Mouse (Mus musculus) forebrain, embryonic 13.5 days (tissue): ENCODE results near the gene Hs6st1. TPM values are rescaled to one million over a fixed set of nuclear protein-coding genes. Genes with fewer than 3 reads are reported as not detected.

Source experiments
- ATAC-seq: fragments of 200-750 bp; cut with Nextera tagmentation; 2 replicates; pipeline ENCODE4 v1.8.0; 2017
- H3K27ac ChIP-seq: fragments of 300-500 bp; sonication (generic); 2 replicates; pipeline ENCODE4 v1.5.1; 2015; ENCODE audit warnings: inconsistent platforms, mild to moderate bottlenecking, moderate library complexity
- H3K27me3 ChIP-seq: fragments of 300-500 bp; sonication (generic); 2 replicates; pipeline ENCODE4 v1.6.1; 2015; ENCODE audit warnings: mild to moderate bottlenecking, inconsistent platforms
- H3K36me3 ChIP-seq: fragments of 300-500 bp; sonication (generic); 2 replicates; pipeline ENCODE4 v1.6.1; 2015; ENCODE audit warnings: mild to moderate bottlenecking, inconsistent platforms; ENCODE audit not compliant: poor library complexity, severe bottlenecking
- H3K4me1 ChIP-seq: fragments of 300-500 bp; sonication (generic); 2 replicates; pipeline ENCODE4 v1.6.1; 2015; ENCODE audit warnings: inconsistent platforms
- H3K4me2 ChIP-seq: fragments of 300-500 bp; sonication (generic); 2 replicates; pipeline ENCODE4 v1.6.1; 2015; ENCODE audit warnings: inconsistent platforms, mild to moderate bottlenecking, moderate library complexity
- H3K4me3 ChIP-seq: fragments of 300-500 bp; sonication (generic); 2 replicates; pipeline ENCODE4 v1.5.1; 2015; ENCODE audit warnings: mild to moderate bottlenecking, inconsistent platforms
- H3K9ac ChIP-seq: fragments of 300-500 bp; sonication (generic); 2 replicates; pipeline ENCODE4 v1.6.1; 2015; ENCODE audit warnings: mild to moderate bottlenecking, inconsistent platforms
- H3K9me3 ChIP-seq: fragments of 300-500 bp; sonication (generic); replicated peaks from 2 replicates; pipeline ENCODE4 v1.6.1; 2016; ENCODE audit warnings: inconsistent platforms
- WGBS: fragments of 180-500 bp; shearing (Covaris S2); methylation state at CpG from one replicate; pipeline ENCODE4 v1.1.7; 2015; 5-methylcytosine and 5-hydroxymethylcytosine counted together
- polyA plus RNA-seq: library from polyadenylated mRNA; unstranded; fragments of >200 nt; fragmentation: Nextera tagmentation; extraction: Ambion mirVana; gene quantifications from 2 replicates; pipeline ENCODE4 v1.2.1, GENCODE M21; 2015

Gene Hs6st1
- polyA plus RNA-seq, 1 experiment from 2014 or later, result 5.2 TPM

DNA sequence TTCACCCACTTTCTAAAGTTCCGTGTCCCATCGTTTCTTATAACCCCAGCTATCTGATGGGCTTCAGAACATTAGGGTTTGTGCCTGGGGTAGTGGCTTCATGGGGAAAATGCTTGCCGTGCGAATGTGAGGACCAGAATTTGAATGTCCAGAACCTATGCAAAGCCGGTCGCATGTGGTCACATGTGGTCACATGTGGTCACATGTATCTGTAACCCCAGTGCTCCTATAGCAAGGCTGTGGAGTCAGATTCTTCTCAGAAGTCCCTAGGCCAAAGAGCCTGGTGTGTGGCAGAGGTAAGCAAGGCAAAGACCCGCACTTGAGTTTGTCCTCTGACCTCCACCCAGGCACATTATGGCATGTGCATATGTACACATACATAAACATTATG, 13.2 kb upstream of the Hs6st1 start:
- 0 out of 2 replicates have a peak, but pooled peaks cover 4% of the 10 kb centered on the region for H3K27me3 ChIP-seq
- no peaks in the 10 kb centered on the region for H3K9me3 ChIP-seq
- H3K4me1 ChIP-seq, result peaks cover 7% of the 10 kb centered on the region
- no peak overlapping the region for H3K9ac ChIP-seq
- H3K27ac ChIP-seq, result no peak overlapping the region
- ATAC-seq, result no peak
- no peak overlapping the region for H3K4me2 ChIP-seq
- H3K4me3 ChIP-seq, result no peak overlapping the region
- H3K36me3 ChIP-seq, result no peaks in the 10 kb centered on the region
- 92% methylated on average over 7 of the region's 7 CpGs for WGBS

DNA sequence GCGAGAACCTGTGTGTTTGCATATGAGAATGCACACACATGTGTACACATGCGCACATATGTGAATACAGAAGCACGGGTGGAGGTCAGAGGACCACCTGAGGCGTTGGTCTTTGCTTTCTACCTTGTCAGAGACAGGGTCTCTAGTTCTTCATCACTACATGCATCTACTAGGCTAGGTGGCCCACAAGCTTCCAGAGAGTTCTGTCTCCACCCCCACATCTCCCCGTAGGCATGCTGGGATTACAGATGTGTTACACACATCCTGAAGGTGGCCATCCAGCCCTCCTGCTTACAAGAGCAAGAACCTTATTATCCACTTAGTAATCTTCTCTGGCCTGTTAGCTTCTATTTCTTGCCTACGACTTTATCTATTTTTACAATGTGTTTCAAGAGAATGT, 8.8 kb upstream of the Hs6st1 start:
- no peak overlapping the region for H3K4me3 ChIP-seq
- no peaks in the 10 kb centered on the region for H3K9me3 ChIP-seq
- WGBS, result 86% methylated on average over 6 of the region's 6 CpGs
- H3K27ac ChIP-seq, result no peak overlapping the region
- no peaks in the 10 kb centered on the region for H3K36me3 ChIP-seq
- no peak overlapping the region for H3K9ac ChIP-seq
- H3K4me1 ChIP-seq, result peaks cover 25% of the 10 kb centered on the region
- ATAC-seq, result no peak
- H3K4me2 ChIP-seq, result no peak overlapping the region
- H3K27me3 ChIP-seq, result peaks cover 11% of the 10 kb centered on the region; the same call in 1 of the 2 replicates

DNA sequence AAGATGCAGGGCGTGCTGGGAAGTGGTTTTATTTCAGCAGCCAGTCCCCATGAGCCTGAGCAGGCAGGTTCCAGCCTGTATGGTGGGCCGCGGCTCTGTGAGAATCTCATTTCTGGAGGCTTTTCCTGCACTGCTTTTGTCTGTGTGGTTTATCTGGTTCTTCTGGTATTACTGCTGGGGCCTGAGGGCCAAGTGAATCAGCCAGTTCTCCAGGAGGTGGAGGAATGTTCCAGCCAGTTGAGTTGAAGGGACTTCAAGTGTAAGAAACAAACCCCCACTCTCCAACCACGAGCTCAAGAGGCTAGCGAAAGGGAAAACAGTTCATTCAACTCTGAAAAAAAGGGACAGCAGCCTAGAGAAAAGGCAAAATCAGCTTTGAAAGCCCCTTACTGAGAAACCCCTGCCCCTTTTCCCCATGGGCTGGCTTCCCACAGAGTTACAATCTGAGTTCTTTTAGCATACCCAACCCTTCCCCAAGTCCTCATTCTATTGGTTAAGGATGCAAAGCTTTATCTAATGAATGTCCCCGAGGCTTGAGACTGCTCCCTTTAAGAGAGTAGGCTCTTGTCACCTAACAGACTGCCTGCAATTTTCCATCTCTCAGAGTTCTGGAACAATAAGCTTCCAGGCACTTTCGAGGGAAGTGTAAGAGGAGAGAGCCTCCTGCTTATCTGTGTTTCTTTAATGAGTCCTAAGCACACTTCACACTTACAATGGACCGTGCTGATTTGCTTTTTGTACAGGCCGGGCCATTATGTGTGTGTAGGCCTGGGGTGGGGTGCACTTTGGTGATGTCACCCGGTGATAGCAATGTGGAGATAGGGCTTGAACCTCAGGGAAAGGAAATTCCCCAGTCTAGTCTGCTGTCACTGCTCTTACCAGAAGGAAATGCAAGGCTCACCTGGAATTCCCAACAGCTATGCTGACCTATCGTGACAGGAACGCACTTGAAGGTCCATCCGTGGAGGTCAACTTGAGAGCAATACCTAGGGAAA, 7.9 kb upstream of the Hs6st1 start:
- H3K27ac ChIP-seq, result no peak overlapping the region

DNA sequence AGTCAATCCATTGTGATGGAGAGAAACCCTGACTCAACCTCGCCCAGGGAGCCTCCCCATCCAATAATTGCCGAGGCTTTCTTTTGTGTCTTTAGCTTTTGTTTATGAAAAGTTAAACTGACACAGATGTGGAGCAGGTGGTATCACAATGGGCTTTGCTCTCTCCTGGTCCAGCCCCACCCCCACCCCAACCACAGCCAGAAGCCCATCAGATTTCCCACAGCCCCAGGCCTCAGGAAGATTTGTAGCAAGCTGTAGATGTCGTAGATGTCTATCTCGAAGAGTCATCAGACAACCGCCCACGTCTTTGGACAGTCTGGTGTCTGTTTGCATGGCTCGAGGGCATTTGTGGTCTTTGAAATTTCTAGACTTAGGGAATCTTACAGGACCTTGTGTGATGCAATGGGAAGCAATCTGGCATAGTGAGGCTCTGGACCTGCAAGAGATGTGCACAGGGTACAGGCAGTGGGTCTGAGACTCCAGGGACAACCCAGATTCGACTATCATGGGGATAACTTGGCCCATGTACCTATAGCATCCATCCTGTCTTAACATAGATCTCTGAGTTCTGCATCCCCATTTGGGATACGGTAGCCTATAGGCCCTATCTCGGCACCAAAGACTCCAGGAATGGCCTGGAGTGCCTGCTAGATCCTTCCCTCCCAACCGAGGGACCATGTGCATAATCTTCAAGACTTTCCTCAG, 6.8 kb upstream of the Hs6st1 start:
- no peaks in the 10 kb centered on the region for H3K9me3 ChIP-seq
- WGBS, result 69% methylated on average over 11 of the region's 11 CpGs
- peaks cover 39% of the 10 kb centered on the region for H3K4me1 ChIP-seq
- no peak overlapping the region for H3K4me3 ChIP-seq
- H3K27ac ChIP-seq, result no peak overlapping the region
- no peaks in the 10 kb centered on the region for H3K36me3 ChIP-seq
- peaks cover 18% of the 10 kb centered on the region; the same call in 1 of the 2 replicates for H3K27me3 ChIP-seq
- no peak overlapping the region for H3K4me2 ChIP-seq
- ATAC-seq, result no peak
- H3K9ac ChIP-seq, result no peak overlapping the region

More for the DNA sequence above, 7.9 kb upstream of the Hs6st1 start:
- WGBS, result 24% methylated on average over 13 of the region's 13 CpGs
- Histone ChIP-seq H3K9ac (0 out of 2 replicates have a peak overlapping the region, but pooled peaks have one; percentile 8), H3K27me3 (peaks cover 11% of the 10 kb centered on the region; the same call in 1 of the 2 replicates), H3K4me2 (no peak overlapping the region), H3K4me1 (peaks cover 32% of the 10 kb centered on the region), H3K9me3 (no peaks in the 10 kb centered on the region), H3K36me3 (no peaks in the 10 kb centered on the region), H3K4me3 (no peak overlapping the region)
- ATAC-seq, result no peak

DNA sequence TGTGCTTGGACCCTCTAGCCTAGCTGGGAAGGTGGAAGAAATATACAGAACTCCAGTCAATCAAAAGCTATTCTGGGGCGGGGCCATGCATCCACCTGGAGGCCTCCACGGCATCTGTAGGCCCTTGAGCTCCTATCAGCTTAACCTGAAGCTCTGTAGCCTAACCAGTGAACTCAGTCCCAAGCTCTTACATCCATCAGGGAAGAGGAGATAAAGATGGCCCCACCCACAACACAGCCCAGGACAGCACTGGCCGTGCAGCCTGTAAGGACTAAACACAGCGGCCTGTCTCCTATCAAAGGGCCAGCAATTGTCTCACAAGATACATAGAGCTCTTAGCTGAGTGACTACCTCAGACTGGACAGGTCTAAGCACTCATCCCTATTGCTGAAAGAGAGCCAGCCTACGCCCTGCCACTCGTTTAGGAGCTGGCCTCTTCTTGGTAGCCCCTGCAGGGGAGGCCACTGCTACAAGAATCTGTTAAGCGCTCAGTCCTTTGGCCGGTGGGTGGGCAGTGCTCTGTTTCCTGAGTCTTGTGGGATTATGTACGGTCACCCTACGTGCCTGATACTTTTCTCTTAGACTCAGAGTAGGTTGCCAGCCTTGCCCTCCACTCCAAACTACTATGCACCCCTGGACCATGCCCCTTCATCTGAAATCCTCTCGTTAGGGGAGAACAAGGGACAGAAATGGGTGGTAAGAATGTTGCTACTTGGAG, 6.0 kb upstream of the Hs6st1 start:
- H3K36me3 ChIP-seq, result no peaks in the 10 kb centered on the region
- no peaks in the 10 kb centered on the region for H3K9me3 ChIP-seq
- no peak overlapping the region for H3K9ac ChIP-seq
- WGBS, result 79% methylated on average over 11 of the region's 11 CpGs
- H3K27me3 ChIP-seq, result peaks cover 24% of the 10 kb centered on the region; the same call in 1 of the 2 replicates
- no peak overlapping the region for H3K27ac ChIP-seq
- ATAC-seq, result no peak
- H3K4me1 ChIP-seq, result peaks cover 39% of the 10 kb centered on the region
- H3K4me2 ChIP-seq, result no peak overlapping the region
- no peak overlapping the region for H3K4me3 ChIP-seq

DNA sequence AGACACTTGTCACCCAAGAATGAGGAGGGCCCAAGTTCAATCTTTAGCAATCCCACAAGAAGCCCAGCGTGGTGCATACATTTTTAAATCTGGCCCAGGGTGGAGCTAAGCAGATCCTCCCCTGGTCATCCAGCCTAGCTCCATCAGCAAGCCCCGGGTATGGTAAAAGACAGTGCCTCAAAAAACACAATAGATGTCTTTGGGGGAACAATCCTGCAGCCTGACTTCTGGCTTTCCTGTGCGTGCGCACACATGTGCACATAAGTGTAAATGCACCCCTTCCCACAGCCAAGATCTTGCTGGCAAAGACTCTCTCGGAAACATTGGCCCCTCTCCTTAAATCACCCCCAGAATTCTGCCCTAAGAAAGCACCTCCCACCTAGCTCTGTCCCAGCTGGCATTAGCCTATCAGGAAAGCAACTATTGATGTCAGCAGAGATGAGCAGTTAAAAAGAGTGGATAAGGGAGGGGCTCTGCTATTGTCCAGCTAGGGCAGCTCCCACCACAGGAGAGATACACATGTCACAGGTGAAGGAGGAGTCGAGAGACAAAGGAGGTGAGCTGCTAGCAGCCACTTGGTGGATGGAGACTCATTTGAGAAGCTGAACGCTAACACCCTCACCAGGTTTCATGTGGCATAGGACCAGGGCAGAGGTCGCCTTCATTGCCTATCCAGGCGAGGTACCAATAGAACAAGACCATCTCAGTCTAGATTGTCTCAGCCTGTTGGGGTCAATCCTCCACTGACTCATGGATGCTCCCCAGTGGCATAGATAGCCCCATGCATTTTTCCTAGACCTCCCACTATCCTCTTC, 5.2 kb upstream of the Hs6st1 start:
- H3K4me1 ChIP-seq, result peaks cover 39% of the 10 kb centered on the region
- H3K27me3 ChIP-seq, result peaks cover 25% of the 10 kb centered on the region; the same call in 1 of the 2 replicates
- ATAC-seq, result no peak
- H3K4me2 ChIP-seq, result no peak overlapping the region
- no peak overlapping the region for H3K4me3 ChIP-seq
- H3K9me3 ChIP-seq, result no peaks in the 10 kb centered on the region
- no peak overlapping the region for H3K27ac ChIP-seq
- H3K36me3 ChIP-seq, result no peaks in the 10 kb centered on the region
- H3K9ac ChIP-seq, result no peak overlapping the region
- 68% methylated on average over 9 of the region's 9 CpGs for WGBS

DNA sequence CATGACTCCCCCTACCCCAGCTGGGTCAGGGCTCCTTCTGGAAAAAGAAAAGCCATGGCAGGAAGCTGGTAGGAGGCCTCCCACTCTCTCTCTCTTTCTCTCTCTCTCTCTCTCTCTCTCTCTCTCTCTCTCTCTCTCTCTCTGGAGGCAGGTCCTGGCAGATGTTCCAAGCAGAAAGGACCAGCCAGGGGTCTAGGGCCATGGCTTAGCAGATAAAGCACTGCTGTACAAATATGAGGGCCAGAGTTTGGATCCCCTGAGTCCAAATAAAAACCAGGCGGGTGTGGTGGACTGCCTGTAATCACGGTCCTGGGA, 4.6 kb upstream of the Hs6st1 start:
- H3K36me3 ChIP-seq, result no peaks in the 10 kb centered on the region
- H3K27me3 ChIP-seq, result peaks cover 25% of the 10 kb centered on the region; the same call in 1 of the 2 replicates
- H3K9ac ChIP-seq, result no peak overlapping the region
- no peaks in the 10 kb centered on the region for H3K9me3 ChIP-seq
- no peak overlapping the region for H3K27ac ChIP-seq
- ATAC-seq, result no peak
- H3K4me1 ChIP-seq, result peaks cover 39% of the 10 kb centered on the region
- no peak overlapping the region for H3K4me3 ChIP-seq
- H3K4me2 ChIP-seq, result no peak overlapping the region
- 78% methylated on average over 2 of the region's 2 CpGs for WGBS

DNA sequence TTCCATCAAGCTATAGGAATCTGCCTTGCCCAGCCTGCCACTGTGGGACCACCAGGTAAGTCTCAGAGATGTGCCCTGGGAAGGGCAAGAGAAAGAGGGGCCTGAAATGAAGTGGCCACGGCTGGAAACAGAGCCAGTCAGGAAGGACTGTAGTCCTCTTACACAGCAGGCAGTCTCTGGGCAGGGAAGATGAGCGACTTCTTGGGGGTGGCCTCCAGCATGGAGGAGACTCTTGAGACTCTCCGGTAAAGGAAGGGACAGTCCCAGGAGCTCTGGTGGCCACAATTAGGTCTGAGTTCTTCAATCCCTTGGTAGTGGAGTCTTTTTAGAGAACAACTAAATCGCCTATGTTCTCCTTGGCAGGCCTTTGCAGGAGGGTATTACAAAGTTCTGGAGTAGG, 4.0 kb upstream of the Hs6st1 start:
- no peak overlapping the region for H3K9ac ChIP-seq
- peaks cover 42% of the 10 kb centered on the region for H3K4me1 ChIP-seq
- H3K4me2 ChIP-seq, result peak overlapping the region; percentile 61
- peak overlapping the region; percentile 20; the same call in 1 of the 2 replicates for H3K4me3 ChIP-seq
- no peaks in the 10 kb centered on the region for H3K9me3 ChIP-seq
- peaks cover 24% of the 10 kb centered on the region; the same call in 1 of the 2 replicates for H3K27me3 ChIP-seq
- ATAC-seq, result no peak
- no peak overlapping the region for H3K27ac ChIP-seq
- 31% methylated on average over 4 of the region's 4 CpGs for WGBS
- H3K36me3 ChIP-seq, result no peaks in the 10 kb centered on the region

DNA sequence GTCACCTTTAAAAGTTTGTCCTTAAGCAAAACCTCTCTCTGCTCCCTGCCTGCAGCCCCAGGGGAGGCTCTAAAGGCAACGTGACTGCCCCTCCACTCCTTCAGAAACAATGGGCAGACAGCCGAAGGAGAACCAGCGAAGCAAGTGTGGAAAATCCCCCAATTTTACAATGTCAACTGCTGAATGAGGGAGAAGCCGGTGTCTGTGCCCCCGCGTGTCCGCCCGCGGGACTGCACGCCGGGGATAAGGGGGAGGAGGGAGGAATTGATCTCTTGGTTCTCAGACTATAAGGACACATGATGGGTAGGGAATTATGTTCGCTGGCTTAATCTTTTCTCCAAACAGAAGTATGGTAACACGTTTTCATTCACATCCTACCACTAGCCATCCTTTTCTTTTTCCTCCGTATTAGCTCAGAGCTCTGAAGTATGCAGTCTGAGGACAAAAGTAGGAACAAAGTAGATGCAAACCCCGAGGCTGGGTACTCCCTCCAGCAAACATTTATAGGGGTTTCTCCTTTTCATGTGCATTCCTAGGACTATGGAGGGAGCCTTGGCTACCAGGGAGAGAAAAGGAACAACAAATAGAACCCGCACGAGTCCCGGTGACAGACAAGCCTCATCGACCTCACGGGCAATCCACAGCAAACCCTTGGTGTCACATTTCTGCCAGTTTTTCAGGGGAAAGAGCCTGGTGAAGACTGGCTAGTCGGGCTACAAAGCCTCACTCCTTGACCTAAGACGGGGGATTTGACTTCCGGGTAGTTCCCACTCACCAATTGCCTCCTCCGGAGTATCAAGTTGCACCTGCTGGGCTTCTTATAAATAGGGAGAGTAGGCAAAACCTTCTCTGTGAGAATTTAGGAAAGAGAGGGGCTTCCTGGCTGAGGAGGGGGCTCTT, 3.1 kb upstream of the Hs6st1 start:
- H3K27me3 ChIP-seq, result peaks cover 22% of the 10 kb centered on the region; the same call in 1 of the 2 replicates
- H3K27ac ChIP-seq, result no peak overlapping the region
- ATAC-seq, result peak; percentile 70
- peak overlapping the region; percentile 20 for H3K4me3 ChIP-seq
- H3K4me1 ChIP-seq, result peaks cover 43% of the 10 kb centered on the region
- peak overlapping the region; percentile 58 for H3K9ac ChIP-seq
- H3K9me3 ChIP-seq, result no peaks in the 10 kb centered on the region
- under 1% methylated on average over 24 of the region's 24 CpGs for WGBS
- H3K36me3 ChIP-seq, result no peaks in the 10 kb centered on the region
- peak overlapping the region; percentile 61 for H3K4me2 ChIP-seq

DNA sequence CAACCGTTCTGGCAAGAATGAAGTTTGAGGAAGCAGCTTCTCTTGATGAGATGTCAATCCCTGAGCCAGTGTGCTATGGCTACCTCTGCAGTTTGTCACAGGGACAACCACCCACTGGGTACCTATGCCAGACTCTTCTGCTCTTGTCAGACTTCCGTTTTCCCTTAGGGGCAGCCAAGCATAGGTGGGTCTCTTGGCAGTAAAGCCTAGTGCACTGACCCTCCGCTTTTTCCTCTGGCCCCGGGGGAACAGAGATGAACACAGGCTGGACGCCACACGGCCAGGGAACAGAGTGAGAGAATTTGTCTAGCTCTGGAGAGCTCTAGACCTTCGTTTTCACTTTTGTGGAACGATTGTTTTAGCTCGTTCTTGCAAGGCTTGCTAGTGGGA, 2.4 kb upstream of the Hs6st1 start:
- H3K27ac ChIP-seq, result no peak overlapping the region
- 0 out of 2 replicates have a peak overlapping the region, but pooled peaks have one; percentile 46 for H3K9ac ChIP-seq
- no peaks in the 10 kb centered on the region for H3K36me3 ChIP-seq
- H3K9me3 ChIP-seq, result no peaks in the 10 kb centered on the region
- peaks cover 22% of the 10 kb centered on the region; the same call in 1 of the 2 replicates for H3K27me3 ChIP-seq
- peak overlapping the region; percentile 61 for H3K4me2 ChIP-seq
- H3K4me1 ChIP-seq, result peaks cover 43% of the 10 kb centered on the region
- ATAC-seq, result no peak
- H3K4me3 ChIP-seq, result no peak overlapping the region
- 64% methylated on average over 9 of the region's 9 CpGs for WGBS
